Mouse (Mus musculus) heart, postnatal 0 days (tissue): ENCODE results near the gene Snrpa1.

ENCODE experiments used
- CTCF ChIP-seq: IDR thresholded peaks from 2 replicates; pipeline ENCODE4 v1.5.1; 2016; ENCODE audit warnings: antibody characterized with exemption, control low read depth, low read depth
- EP300 ChIP-seq: IDR thresholded peaks from 2 replicates; pipeline ENCODE4 v1.6.1; 2016; ENCODE audit warnings: antibody characterized with exemption, low read depth

DNA sequence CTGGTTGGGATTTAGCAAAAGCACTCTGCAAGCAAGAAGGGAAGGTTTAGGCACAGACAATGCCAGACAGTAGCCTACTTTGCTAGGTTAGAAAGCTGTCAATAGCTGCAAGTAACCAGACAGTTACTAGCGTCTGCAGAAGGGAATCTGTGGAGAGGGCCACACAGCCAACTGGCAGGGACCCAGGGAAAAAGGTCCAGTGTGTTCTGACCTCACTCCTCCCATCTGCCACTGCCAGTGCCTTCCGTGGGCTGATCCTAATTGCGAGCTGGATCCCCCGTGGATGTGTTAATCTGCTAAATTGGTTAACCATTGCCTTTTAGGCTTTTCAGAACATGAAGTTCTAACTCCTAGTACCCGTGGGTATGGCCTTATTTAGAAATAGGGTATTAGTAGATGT lies 35.3 kb downstream of the Snrpa1 start:
- no peak for TF ChIP-seq CTCF
- TF ChIP-seq EP300: no peak
